Comparison of ENCODE assay signal across 12 mouse cellular contexts in genomic region chr12:10866907-10867538, GRCm38 (mm10).
A peak's percentile ranks its signal among the peaks of the same experiment; 100 is the strongest.
DNase-seq lines count a peak whose midpoint lies in the region; ATAC-seq lines count a peak whose summit lies in the region.
"Had no signal": no experiment of that assay in that cellular context is flagged by ENCODE, and none has a peak within 500 bp of the region (broad histone marks: within the 10 kb centered on the region; RNA-seq: fewer than 3 reads in every experiment).

No protein-coding gene starts in this region.

- WGBS in forebrain, embryonic 13.5 days, result 74% methylated on average over 3 of the region's 3 CpGs
- WGBS in forebrain, embryonic 10.5 days, result 86% methylated on average over 3 of the region's 3 CpGs

- no peak overlapping the region for H3K4me3 ChIP-seq in forebrain, embryonic 13.5 days
- H3K4me3 ChIP-seq in forebrain, embryonic 10.5 days, result no peak overlapping the region
- H3K4me3 ChIP-seq: gastrocnemius, adult 2 months; limb, embryonic 15.5 days had no signal

- no peaks in the 10 kb centered on the region for H3K9me3 ChIP-seq in forebrain, embryonic 13.5 days (replicated peaks)
- H3K9me3 ChIP-seq in forebrain, embryonic 10.5 days, result no peaks in the 10 kb centered on the region
- H3K9me3 ChIP-seq: limb, embryonic 15.5 days had no signal

- H3K4me1 ChIP-seq in forebrain, embryonic 13.5 days, result peaks cover 3% of the 10 kb centered on the region; the same call in 1 of the 2 replicates
- no peaks in the 10 kb centered on the region for H3K4me1 ChIP-seq in forebrain, embryonic 10.5 days
- H3K4me1 ChIP-seq: limb, embryonic 15.5 days had no signal

- no peak for DNase-seq in forebrain, embryonic 10.5 days (ENCODE audit: extremely low spot score, low spot score)
- DNase-seq in cerebellum, adult 8-10 months, result peak; percentile 32
- peak; percentile 67 to 85 for DNase-seq in layer of hippocampus, adult 18-20 months (ENCODE audit: low spot score in 2 of 2)
- DNase-seq in left cerebral cortex, postnatal 4 days, result peak; percentile 52
- DNase-seq in adrenal gland, postnatal 25 days, result no peak
- no peak for DNase-seq in spleen, postnatal 10 days (ENCODE audit: low spot score in 2 of 2)
- no peak for DNase-seq in urinary bladder, postnatal 4 days (ENCODE audit: low spot score in 2 of 2)
- DNase-seq: embryo, embryonic 11 days; gastrocnemius, adult 2 months; kidney, adult 11 months had no signal

- H3K9ac ChIP-seq in forebrain, embryonic 13.5 days, result no peak overlapping the region
- H3K9ac ChIP-seq: limb, embryonic 15.5 days had no signal

- no peaks in the 10 kb centered on the region for H3K27me3 ChIP-seq in forebrain, embryonic 13.5 days
- H3K27me3 ChIP-seq in forebrain, embryonic 10.5 days (ENCODE audit: poor library complexity, severe bottlenecking), result 0 out of 2 replicates have a peak, but pooled peaks cover 2% of the 10 kb centered on the region
- H3K27me3 ChIP-seq: limb, embryonic 15.5 days had no signal

- H3K27ac ChIP-seq in forebrain, embryonic 13.5 days, result no peak overlapping the region
- no peak overlapping the region for H3K27ac ChIP-seq in forebrain, embryonic 10.5 days
- H3K27ac ChIP-seq: gastrocnemius, adult 2 months; limb, embryonic 15.5 days had no signal

- no peaks in the 10 kb centered on the region for H3K36me3 ChIP-seq in forebrain, embryonic 13.5 days (ENCODE audit: poor library complexity, severe bottlenecking)
- no peaks in the 10 kb centered on the region for H3K36me3 ChIP-seq in forebrain, embryonic 10.5 days (replicated peaks)
- H3K36me3 ChIP-seq: limb, embryonic 15.5 days had no signal

- no peak overlapping the region for H3K4me2 ChIP-seq in forebrain, embryonic 13.5 days
- H3K4me2 ChIP-seq: limb, embryonic 15.5 days had no signal

- ATAC-seq in forebrain, embryonic 13.5 days, result peak; percentile 48

- intact Hi-C loops in left cerebral cortex, postnatal 4 days (cut with DNase I), result no loop called here

Comparison
In these comparisons a context has a peak if more than half of its experiments do, and no peak if none do; other contexts are left out.
1. DNase-seq: peak in cerebellum, adult 8-10 months (single experiment), layer of hippocampus, adult 18-20 months (2 of 2) and left cerebral cortex, postnatal 4 days (single experiment); none in forebrain, embryonic 10.5 days (single experiment), adrenal gland, postnatal 25 days (single experiment), spleen, postnatal 10 days (0 of 2) and urinary bladder, postnatal 4 days (0 of 2).